Mouse (Mus musculus) kidney, embryonic 16.5 days (tissue): ENCODE data around the gene Carmil1. TPM values are rescaled to one million over a fixed set of nuclear protein-coding genes. Genes with fewer than 3 reads are reported as not detected.

ENCODE experiments used
- ATAC-seq: fragments of 200-750 bp; cut with Nextera tagmentation; 2 replicates; pipeline ENCODE4 v1.8.0; 2017; ENCODE audit warnings: moderate TSS enrichment; ENCODE audit not compliant: low FRiP score, low TSS enrichment
- H3K27ac ChIP-seq: fragments of 300-500 bp; sonication (generic); 2 replicates; pipeline ENCODE4 v1.5.1; 2014; ENCODE audit warnings: low read length
- H3K27me3 ChIP-seq: fragments of 300-500 bp; sonication (generic); 2 replicates; pipeline ENCODE4 v1.6.1; 2014; ENCODE audit warnings: low read length, control low read depth, mixed read lengths; ENCODE audit not compliant: insufficient read depth
- H3K36me3 ChIP-seq: fragments of 300-500 bp; sonication (generic); 2 replicates; pipeline ENCODE4 v1.6.1; 2014; ENCODE audit warnings: low read length, control low read depth, mixed read lengths; ENCODE audit not compliant: insufficient read depth
- H3K4me1 ChIP-seq: fragments of 300-500 bp; sonication (generic); 2 replicates; pipeline ENCODE4 v1.6.1; 2014; ENCODE audit warnings: low read length, control low read depth, mixed read lengths; ENCODE audit not compliant: insufficient read depth
- H3K4me2 ChIP-seq: fragments of 300-500 bp; sonication (generic); replicated peaks from 2 replicates; pipeline ENCODE4 v1.6.1; 2014; ENCODE audit warnings: low read depth, low read length
- H3K4me3 ChIP-seq: fragments of 300-500 bp; sonication (generic); 2 replicates; pipeline ENCODE4 v1.5.1; 2014; ENCODE audit warnings: mild to moderate bottlenecking, low read length
- H3K9ac ChIP-seq: fragments of 300-500 bp; sonication (generic); replicated peaks from 2 replicates; pipeline ENCODE4 v1.6.1; 2014; ENCODE audit warnings: low read length
- H3K9me3 ChIP-seq: fragments of 300-500 bp; sonication (generic); 2 replicates; pipeline ENCODE4 v1.6.1; 2016; ENCODE audit warnings: low read length, control low read depth
- WGBS: fragments of 180-500 bp; shearing (Covaris S2); extraction: QIAGEN DNeasy Blood & Tissue Kit; methylation state at CpG from one replicate; pipeline ENCODE4 v1.1.7; 2014; 5-methylcytosine and 5-hydroxymethylcytosine counted together
- polyA plus RNA-seq: library from polyadenylated mRNA; unstranded; fragments of >200 nt; fragmentation: Nextera tagmentation; extraction: Ambion mirVana; gene quantifications from 2 replicates; pipeline ENCODE4 v1.2.1, GENCODE M21; 2015

Carmil1 gene
- polyA plus RNA-seq, 1 experiment from 2014 or later, result 52.5 TPM

GRCm38 (mm10) chr13:24161105-24161504, 119.5 kb downstream of the Carmil1 start:
- 89% methylated on average over 4 of the region's 4 CpGs for WGBS
- H3K27me3 ChIP-seq, result no peaks in the 10 kb centered on the region
- no peak overlapping the region for H3K27ac ChIP-seq
- no peak overlapping the region for H3K4me3 ChIP-seq
- no peaks in the 10 kb centered on the region for H3K4me1 ChIP-seq
- no peaks in the 10 kb centered on the region; the same call in 1 of the 2 replicates for H3K36me3 ChIP-seq
- no peak overlapping the region for H3K4me2 ChIP-seq
- 0 out of 2 replicates have a peak, but pooled peaks cover 4% of the 10 kb centered on the region for H3K9me3 ChIP-seq
- no peak for ATAC-seq
- H3K9ac ChIP-seq, result no peak overlapping the region

DNA sequence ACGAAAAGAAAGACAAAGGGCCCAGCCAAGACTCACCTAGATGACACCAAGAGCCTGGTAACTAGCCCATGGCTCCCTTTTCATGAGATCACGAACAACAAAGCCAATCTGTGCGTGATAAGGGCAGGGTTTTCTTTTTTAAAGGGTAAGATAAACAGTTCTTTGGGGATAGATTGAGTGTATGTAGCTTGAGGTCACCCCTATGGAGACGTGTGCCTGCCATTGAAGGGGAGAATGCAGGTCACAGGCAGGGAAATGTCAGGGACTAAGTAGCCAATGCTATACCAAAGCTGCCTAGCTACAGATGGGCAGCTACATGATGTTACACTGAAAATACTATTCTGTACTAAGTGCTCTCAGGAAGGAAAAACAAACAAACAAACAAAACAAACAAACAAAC, 120.6 kb downstream of the Carmil1 start:
- no peak for ATAC-seq

GRCm38 (mm10) chr13:24159190-24159965, 121.2 kb downstream of the Carmil1 start:
- H3K27me3 ChIP-seq, result no peaks in the 10 kb centered on the region

More for the DNA sequence above, 120.6 kb downstream of the Carmil1 start:
- H3K4me1 ChIP-seq, result no peaks in the 10 kb centered on the region
- H3K4me2 ChIP-seq, result no peak overlapping the region
- no peaks in the 10 kb centered on the region; the same call in 1 of the 2 replicates for H3K36me3 ChIP-seq
- H3K9ac ChIP-seq, result no peak overlapping the region
- no peak overlapping the region for H3K4me3 ChIP-seq
- H3K27ac ChIP-seq, result no peak overlapping the region
- WGBS, result 86% methylated on average over 4 of the region's 4 CpGs
- H3K9me3 ChIP-seq, result 0 out of 2 replicates have a peak, but pooled peaks cover 4% of the 10 kb centered on the region
- no peaks in the 10 kb centered on the region for H3K27me3 ChIP-seq

GRCm38 (mm10) chr13:24157560-24158011, 123.0 kb downstream of the Carmil1 start:
- no peaks in the 10 kb centered on the region for H3K4me1 ChIP-seq
- H3K36me3 ChIP-seq, result no peaks in the 10 kb centered on the region
- H3K9me3 ChIP-seq, result 0 out of 2 replicates have a peak, but pooled peaks cover under 1% of the 10 kb centered on the region
- no peaks in the 10 kb centered on the region for H3K27me3 ChIP-seq
- no peak overlapping the region for H3K4me3 ChIP-seq
- no peak overlapping the region for H3K4me2 ChIP-seq
- H3K27ac ChIP-seq, result no peak overlapping the region
- WGBS, result 93% methylated on average over 10 of the region's 10 CpGs
- ATAC-seq, result no peak
- no peak overlapping the region for H3K9ac ChIP-seq

More at GRCm38 (mm10) chr13:24159190-24159965, 121.2 kb downstream of the Carmil1 start:
- WGBS, result 78% methylated on average over 8 of the region's 8 CpGs
- no peak overlapping the region for H3K4me3 ChIP-seq
- H3K4me2 ChIP-seq, result no peak overlapping the region
- no peak for ATAC-seq
- H3K9ac ChIP-seq, result no peak overlapping the region
- no peaks in the 10 kb centered on the region; the same call in 1 of the 2 replicates for H3K36me3 ChIP-seq
- no peaks in the 10 kb centered on the region for H3K4me1 ChIP-seq
- no peak overlapping the region for H3K27ac ChIP-seq
- 0 out of 2 replicates have a peak, but pooled peaks cover 4% of the 10 kb centered on the region for H3K9me3 ChIP-seq

DNA sequence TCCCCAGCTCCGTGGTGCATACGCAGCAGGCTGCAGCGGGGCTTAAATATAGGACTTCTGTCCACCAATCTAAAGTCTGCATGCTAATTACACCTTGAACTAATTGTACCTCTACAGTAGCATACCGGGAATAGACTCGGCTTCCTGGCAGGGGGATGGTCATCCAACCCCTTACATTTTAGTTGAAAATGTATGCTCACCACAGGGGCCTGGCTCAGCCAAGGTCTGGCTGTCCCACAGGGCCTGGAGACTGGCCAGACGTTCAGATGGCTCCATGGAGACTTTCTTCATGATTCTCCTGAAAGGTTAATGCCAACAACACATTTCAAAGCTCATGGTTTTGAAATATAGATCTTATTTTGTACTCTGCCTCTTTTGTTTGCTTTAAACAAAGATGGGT, 125.4 kb downstream of the Carmil1 start:
- no peak for ATAC-seq
- 50% methylated on average over 6 of the region's 6 CpGs for WGBS
- Histone ChIP-seq H3K4me1 (no peaks in the 10 kb centered on the region), H3K4me3 (no peak overlapping the region), H3K4me2 (no peak overlapping the region), H3K9me3 (no peaks in the 10 kb centered on the region), H3K27me3 (no peaks in the 10 kb centered on the region), H3K9ac (no peak overlapping the region), H3K36me3 (no peaks in the 10 kb centered on the region), H3K27ac (no peak overlapping the region)

GRCm38 (mm10) chr13:24154281-24155061, 126.1 kb downstream of the Carmil1 start:
- no peaks in the 10 kb centered on the region for H3K27me3 ChIP-seq
- no peak for ATAC-seq
- 49% methylated on average over 10 of the region's 10 CpGs for WGBS
- no peaks in the 10 kb centered on the region for H3K36me3 ChIP-seq
- H3K27ac ChIP-seq, result no peak overlapping the region
- H3K9me3 ChIP-seq, result no peaks in the 10 kb centered on the region
- H3K4me3 ChIP-seq, result no peak overlapping the region
- H3K4me1 ChIP-seq, result no peaks in the 10 kb centered on the region
- no peak overlapping the region for H3K4me2 ChIP-seq
- no peak overlapping the region for H3K9ac ChIP-seq

- no peaks in the 10 kb centered on the region for H3K27me3 ChIP-seq
- WGBS, result 82% methylated on average over 7 of the region's 7 CpGs
Observed at GRCm38 (mm10) chr13:24152610-24153009, 128.0 kb downstream of the Carmil1 start.

DNA sequence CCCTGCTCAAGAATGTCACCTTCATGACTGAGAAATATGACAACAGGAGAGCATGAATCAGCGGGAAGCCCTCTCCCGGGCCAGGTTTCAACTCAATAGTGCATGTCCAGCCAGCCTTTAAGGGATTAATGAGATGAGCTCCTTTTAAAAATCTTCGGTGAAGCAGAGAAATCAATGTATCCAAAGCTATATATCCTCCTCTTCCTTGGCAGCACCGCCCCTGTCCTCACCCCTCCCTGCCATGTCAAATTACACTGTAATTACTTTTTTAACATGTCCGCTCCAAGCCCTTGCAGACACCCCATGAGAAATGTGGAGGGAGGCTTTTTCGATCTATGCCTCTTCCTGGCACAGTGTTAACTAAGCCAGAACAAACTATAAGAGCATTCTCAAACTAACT, 129.3 kb downstream of the Carmil1 start:
- Histone ChIP-seq H3K36me3 (peaks cover 7% of the 10 kb centered on the region; the same call in 1 of the 2 replicates), H3K4me2 (no peak overlapping the region), H3K4me1 (no peaks in the 10 kb centered on the region), H3K4me3 (no peak overlapping the region), H3K9me3 (no peaks in the 10 kb centered on the region), H3K27ac (no peak overlapping the region), H3K9ac (no peak overlapping the region), H3K27me3 (no peaks in the 10 kb centered on the region)
- WGBS, result 48% methylated on average over 6 of the region's 6 CpGs
- ATAC-seq, result peak; percentile 35; the same call in 1 of the 2 replicates

More at GRCm38 (mm10) chr13:24152610-24153009, 128.0 kb downstream of the Carmil1 start:
- Histone ChIP-seq H3K27ac (no peak overlapping the region), H3K4me3 (no peak overlapping the region), H3K9ac (no peak overlapping the region), H3K4me2 (no peak overlapping the region), H3K4me1 (no peaks in the 10 kb centered on the region), H3K9me3 (no peaks in the 10 kb centered on the region), H3K36me3 (peaks cover 2% of the 10 kb centered on the region; the same call in 1 of the 2 replicates)
- no peak for ATAC-seq

DNA sequence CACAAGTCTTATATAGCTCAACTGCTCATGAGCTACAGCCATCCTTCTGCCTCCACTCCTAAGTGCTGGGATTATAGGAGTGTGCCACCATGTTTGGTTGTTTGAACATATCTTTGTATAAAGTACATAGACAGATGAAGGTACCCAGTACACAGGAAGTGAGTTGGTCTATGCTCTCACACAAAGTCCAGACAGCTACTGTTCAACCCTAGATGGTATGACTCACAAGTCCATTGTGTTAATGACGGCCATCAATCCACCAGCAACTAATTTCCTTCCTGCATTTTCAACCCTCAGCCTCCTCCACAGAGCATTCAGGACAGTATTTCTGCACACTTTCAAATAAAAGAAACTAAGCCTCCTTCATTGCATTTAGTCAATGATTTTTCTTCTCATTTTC, 132.0 kb downstream of the Carmil1 start:
- ATAC-seq, result no peak
- Histone ChIP-seq H3K36me3 (peaks cover 7% of the 10 kb centered on the region; the same call in 1 of the 2 replicates), H3K4me1 (no peaks in the 10 kb centered on the region), H3K9me3 (no peaks in the 10 kb centered on the region), H3K9ac (no peak overlapping the region), H3K4me3 (no peak overlapping the region), H3K27me3 (no peaks in the 10 kb centered on the region), H3K4me2 (no peak overlapping the region), H3K27ac (no peak overlapping the region)
- 72% methylated on average over 1 of the region's 1 CpGs for WGBS
